7 mouse cellular contexts compared by ENCODE assay signal in the genomic region with DNA sequence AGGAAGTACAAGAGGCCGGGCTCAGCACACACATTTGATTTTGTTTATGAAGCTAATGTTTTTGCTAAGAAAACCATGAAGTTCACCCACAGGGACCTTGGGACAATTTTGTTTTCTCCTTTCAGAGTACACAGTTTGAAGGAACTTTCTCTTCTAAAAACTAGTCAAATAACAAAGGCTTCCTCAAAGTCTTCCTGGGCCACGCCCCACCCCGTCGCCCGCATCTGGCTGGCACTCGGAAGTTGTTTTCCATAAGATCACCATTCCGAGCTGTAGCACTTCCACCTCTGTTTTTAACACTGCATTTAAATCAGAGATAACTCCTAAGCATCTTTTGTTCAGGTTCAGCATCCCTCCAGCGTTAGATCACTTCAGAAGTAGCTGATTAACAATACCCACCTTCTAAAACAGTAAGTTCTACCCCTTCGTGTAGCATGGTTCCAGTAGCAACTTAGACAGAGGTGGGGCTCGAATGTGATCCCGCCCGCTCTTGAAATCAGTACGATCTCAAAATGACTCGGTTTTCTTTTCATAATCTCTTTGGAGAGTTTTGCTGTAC. TPM values are rescaled to one million over a fixed set of nuclear protein-coding genes. Genes with fewer than 3 reads are reported as not detected.
DNase-seq lines count a peak whose midpoint lies in the region; ATAC-seq and TF ChIP-seq lines count a peak whose summit lies in the region.

No protein-coding gene starts in this region.

- no peak overlapping the region for H3K4me3 ChIP-seq in kidney, postnatal 0 days (replicated peaks; ENCODE audit: low read depth, low read length)
- peak overlapping the region; percentile 29; the same call in 1 of the 2 replicates for H3K4me3 ChIP-seq in bone marrow macrophage, adult 2 months (ENCODE audit: insufficient read depth, low read length)
- H3K4me3 ChIP-seq in forebrain, embryonic 16.5 days (replicated peaks; ENCODE audit: low read length), result no peak overlapping the region

- no peaks in the 10 kb centered on the region for H3K36me3 ChIP-seq in kidney, postnatal 0 days (ENCODE audit: insufficient read depth, low read length)
- H3K36me3 ChIP-seq in forebrain, embryonic 16.5 days (ENCODE audit: control insufficient read depth, insufficient read depth), result no peaks in the 10 kb centered on the region

- no peak for ATAC-seq in kidney, postnatal 0 days (replicated peaks; ENCODE audit: low FRiP score, low read depth)
- ATAC-seq in forebrain, embryonic 16.5 days, result no peak
- ATAC-seq in megakaryocyte, adult 5-6 weeks (ENCODE audit: poor library complexity, severe bottlenecking), result 0 out of 2 replicates have a peak, but pooled peaks have one; percentile 20

- H3K9me3 ChIP-seq in kidney, postnatal 0 days (replicated peaks; ENCODE audit: low read length), result no peaks in the 10 kb centered on the region
- no peaks in the 10 kb centered on the region for H3K9me3 ChIP-seq in forebrain, embryonic 16.5 days (ENCODE audit: control insufficient read depth, low read length)

- no peak for DNase-seq in kidney, postnatal 0 days (ENCODE audit: low spot score)
- DNase-seq in kidney, postnatal 36 days, result no peak
- DNase-seq in right cerebral cortex, postnatal 36 days (ENCODE audit: low spot score in 2 of 2), result no peak
- DNase-seq in layer of hippocampus, postnatal 14 days (ENCODE audit: low spot score in 2 of 2), result no peak

- peak overlapping the region; percentile 43 for H3K4me2 ChIP-seq in kidney, postnatal 0 days (ENCODE audit: low read length)
- 0 out of 2 replicates have a peak overlapping the region, but pooled peaks have one; percentile 0 for H3K4me2 ChIP-seq in forebrain, embryonic 16.5 days (ENCODE audit: low read length)

- H3K4me1 ChIP-seq in kidney, postnatal 0 days (replicated peaks; ENCODE audit: insufficient read depth, low read length), result peaks cover 13% of the 10 kb centered on the region; the same call in 1 of the 2 replicates
- H3K4me1 ChIP-seq in bone marrow macrophage, adult 2 months (ENCODE audit: control insufficient read depth, insufficient read depth, low read length), result peaks cover 4% of the 10 kb centered on the region; the same call in 1 of the 2 replicates
- H3K4me1 ChIP-seq in forebrain, embryonic 16.5 days (replicated peaks; ENCODE audit: control insufficient read depth, insufficient read depth, low read length), result peaks cover 4% of the 10 kb centered on the region; the same call in 1 of the 2 replicates

- H3K9ac ChIP-seq in kidney, postnatal 0 days (ENCODE audit: low read depth, low read length), result no peak overlapping the region
- H3K9ac ChIP-seq in forebrain, embryonic 16.5 days (replicated peaks; ENCODE audit: low read depth, low read length), result no peak overlapping the region

- 10% methylated on average over 14 of the region's 14 CpGs for WGBS in kidney, postnatal 0 days
- WGBS in forebrain, embryonic 16.5 days, result 10% methylated on average over 14 of the region's 14 CpGs

- no peak overlapping the region for H3K27ac ChIP-seq in kidney, postnatal 0 days
- H3K27ac ChIP-seq in bone marrow macrophage, adult 2 months (ENCODE audit: insufficient read depth, low read depth, low read length), result no peak overlapping the region
- H3K27ac ChIP-seq in forebrain, embryonic 16.5 days (ENCODE audit: low read length), result no peak overlapping the region

- no peak for TF ChIP-seq CTCF in kidney, postnatal 0 days (IDR thresholded peaks at IDR 0.05; ENCODE audit: low read depth)
- no peak for TF ChIP-seq CTCF in bone marrow macrophage, adult 2 months (IDR thresholded peaks at IDR 0.05; ENCODE audit: low read depth, low read length)

- no peak for TF ChIP-seq POLR2A in bone marrow macrophage, adult 2 months (IDR thresholded peaks at IDR 0.05; ENCODE audit: borderline replicate concordance, low read depth, low read length)

- H3K27me3 ChIP-seq in kidney, postnatal 0 days (ENCODE audit: insufficient read depth, low read length), result no peaks in the 10 kb centered on the region
- no peaks in the 10 kb centered on the region; the same call in none of the 2 replicates for H3K27me3 ChIP-seq in forebrain, embryonic 16.5 days (replicated peaks; ENCODE audit: control insufficient read depth, insufficient read depth, low read length)

RNA-seq across cellular contexts. Expression of a gene that starts 9.7 kb away (rescaled TPM):
- 5.3 and 5.8 TPM in 2 replicates for polyA plus RNA-seq in kidney, postnatal 0 days (2015; fragmentation: Nextera tagmentation; extraction: Ambion mirVana)
- not detected in 2 replicates for polyA plus RNA-seq in bone marrow macrophage, adult 2 months (2012; ENCODE audit: insufficient read depth, insufficient read length, missing spikeins)
- 5.9 and 8.4 TPM in 2 replicates for polyA plus RNA-seq in forebrain, embryonic 16.5 days (2015; fragmentation: Nextera tagmentation; extraction: Ambion mirVana)
- total RNA-seq in megakaryocyte, adult 5-6 weeks (2015), result 1.8 and 3.1 TPM in 2 replicates
- total RNA-seq in megakaryocyte, adult 5-6 weeks (2017), result 1.3 and 1.5 TPM in 2 replicates
- 10 to 100 TPM; 28.1 to 28.6 TPM for total RNA-seq in layer of hippocampus, postnatal 14 days (2021)
